Comparison of ENCODE assay signal across 8 mouse cellular contexts in the genomic region with DNA sequence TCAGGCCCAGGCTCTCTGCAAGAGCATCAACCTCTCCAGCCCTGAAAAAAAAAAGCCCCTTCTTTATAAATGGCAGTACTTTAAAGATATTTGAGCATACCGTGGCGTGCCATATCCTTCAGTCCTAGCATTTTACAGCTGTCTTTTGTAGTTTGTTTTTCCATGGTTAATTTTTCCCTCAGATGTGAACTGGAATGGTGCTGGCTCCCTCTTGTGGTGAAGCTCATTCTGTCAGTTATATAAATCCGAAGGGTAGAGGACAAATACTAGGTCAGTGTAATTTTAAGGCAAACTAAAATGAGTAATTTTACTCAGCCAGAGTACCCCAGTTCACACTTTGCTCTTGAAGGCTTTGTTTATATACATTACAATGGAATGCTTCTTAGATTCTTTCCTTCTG. TPM values are rescaled to one million over a fixed set of nuclear protein-coding genes. Genes with fewer than 3 reads are reported as not detected.
DNase-seq lines count a peak whose midpoint lies in the region; ATAC-seq and TF ChIP-seq lines count a peak whose summit lies in the region.

No protein-coding gene starts in this region.

- intact Hi-C loops in gastrocnemius, adult 2 months (cut with DNase I): no loop called here

- no peak for ATAC-seq in liver, embryonic 14.5 days (ENCODE audit: insufficient read depth)

- TF ChIP-seq EP300 in liver, embryonic 14.5 days (IDR thresholded peaks at IDR 0.05; ENCODE audit: low read depth): no peak

- peak; percentile 78 for TF ChIP-seq CTCF in gastrocnemius, adult 2 months (IDR thresholded peaks at IDR 0.05)
- peak; percentile 67 for TF ChIP-seq CTCF in liver, embryonic 14.5 days (IDR thresholded peaks at IDR 0.05; ENCODE audit: low read depth)

- peaks cover 4% of the 10 kb centered on the region for H3K36me3 ChIP-seq in liver, embryonic 14.5 days (replicated peaks; ENCODE audit: control insufficient read depth, insufficient read depth, low read depth)

- no peaks in the 10 kb centered on the region for H3K9me3 ChIP-seq in liver, embryonic 14.5 days (ENCODE audit: control insufficient read depth, low read length)

- no peaks in the 10 kb centered on the region for H3K27me3 ChIP-seq in liver, embryonic 14.5 days (ENCODE audit: control insufficient read depth, insufficient read depth, low read length)

- WGBS in liver, embryonic 14.5 days (ENCODE audit: insufficient replicate concordance): 50% methylated on average over 3 of the region's 3 CpGs

- H3K4me2 ChIP-seq in liver, embryonic 14.5 days (ENCODE audit: low read depth): no peak overlapping the region

- H3K27ac ChIP-seq in gastrocnemius, adult 2 months: no peak overlapping the region; the same call in 1 of the 2 replicates
- H3K27ac ChIP-seq in liver, embryonic 14.5 days: no peak overlapping the region

- no peaks in the 10 kb centered on the region for H3K4me1 ChIP-seq in liver, embryonic 14.5 days (replicated peaks; ENCODE audit: control insufficient read depth in 2 of 2, insufficient read depth in 2 of 2, low read length in 1 of 2)

- no peak overlapping the region for H3K4me3 ChIP-seq in gastrocnemius, adult 2 months
- H3K4me3 ChIP-seq in liver, embryonic 14.5 days (ENCODE audit: insufficient read depth in 1 of 2, low read depth in 2 of 2, low read length in 2 of 2): no peak overlapping the region

- H3K9ac ChIP-seq in liver, embryonic 14.5 days (replicated peaks): no peak overlapping the region

- peak; percentile 31 for DNase-seq in gastrocnemius, adult 2 months
- DNase-seq in gastrocnemius, postnatal 25 days: no peak
- DNase-seq in thymus, postnatal 0 days (ENCODE audit: low spot score): peak; percentile 7
- DNase-seq in thymus, postnatal 25 days: no peak
- peak; percentile 67 to 78 for DNase-seq in cerebellum, postnatal 10 days
- DNase-seq in heart, postnatal 4 days: peak; percentile 61
- peak in 1 of 3 experiments; percentile 17 for DNase-seq in liver, embryonic 14.5 days (ENCODE audit: low read depth in 3 of 3, low spot score in 3 of 3)
- DNase-seq in spleen, postnatal 14 days (ENCODE audit: low spot score in 2 of 2): no peak

RNA-seq across cellular contexts. Expression of a gene that starts 12.1 kb away (rescaled TPM):
- total RNA-seq in gastrocnemius, adult 2 months (2021): 10 to 100 TPM; 35.1 to 37.4 TPM
- 10 to 100 TPM; 28.6 to 30.3 TPM for total RNA-seq in gastrocnemius, postnatal 25 days (2021)
- polyA plus RNA-seq in thymus, postnatal 0 days (2015; fragmentation: Nextera tagmentation; extraction: Ambion mirVana): 62.5 and 64.7 TPM in 2 replicates
- total RNA-seq in heart, postnatal 4 days (2021): 10 to 100 TPM; 55.9 to 61.3 TPM
- polyA plus RNA-seq in liver, embryonic 14.5 days (2012; rRNA removed): 10.9 and 23.3 TPM in 2 replicates
- 26.9 and 29.8 TPM in 2 replicates for polyA plus RNA-seq in liver, embryonic 14.5 days (2014; fragmentation: Nextera tagmentation; extraction: Ambion mirVana)

RNA-seq across cellular contexts. Expression of a gene that starts 46.5 kb away (rescaled TPM):
- 1 to 10 TPM; 4.2 to 4.7 TPM for total RNA-seq in gastrocnemius, adult 2 months (2021)
- total RNA-seq in gastrocnemius, postnatal 25 days (2021): 1 to 10 TPM; 3.6 to 5.5 TPM
- 8.3 and 11.5 TPM in 2 replicates for polyA plus RNA-seq in thymus, postnatal 0 days (2015; fragmentation: Nextera tagmentation; extraction: Ambion mirVana)
- 1 to 10 TPM; 8.4 to 9.7 TPM for total RNA-seq in heart, postnatal 4 days (2021)
- polyA plus RNA-seq in liver, embryonic 14.5 days (2012; rRNA removed): 4.4 and 5.9 TPM in 2 replicates
- 5.8 and 6.2 TPM in 2 replicates for polyA plus RNA-seq in liver, embryonic 14.5 days (2014; fragmentation: Nextera tagmentation; extraction: Ambion mirVana)

Comparison
In these comparisons a context has a peak if more than half of its experiments do, and no peak if none do; other contexts are left out.
1. DNase-seq: peak in gastrocnemius, adult 2 months (single experiment), thymus, postnatal 0 days (single experiment), cerebellum, postnatal 10 days (2 of 2) and heart, postnatal 4 days (single experiment); none in gastrocnemius, postnatal 25 days (single experiment), thymus, postnatal 25 days (single experiment) and spleen, postnatal 14 days (0 of 2).